ENCODE assay signal across 9 mouse cellular contexts in genomic region chr7:31055354-31055824, GRCm38 (mm10). TPM values are rescaled to one million over a fixed set of nuclear protein-coding genes. Genes with fewer than 3 reads are reported as not detected.
A peak's percentile ranks its signal among the peaks of the same experiment; 100 is the strongest.
DNase-seq lines count a peak whose midpoint lies in the region; ATAC-seq lines count a peak whose summit lies in the region.
"Had no signal": no experiment of that assay in that cellular context is flagged by ENCODE, and none has a peak within 500 bp of the region (broad histone marks: within the 10 kb centered on the region; RNA-seq: fewer than 3 reads in every experiment).

No protein-coding gene starts in this region.

- no peak for ATAC-seq in midbrain, embryonic 11.5 days (ENCODE audit: low FRiP score)
- peak; percentile 59 for ATAC-seq in embryonic facial prominence, embryonic 12.5 days (ENCODE audit: insufficient number of reproducible peaks, insufficient read depth, low FRiP score, low TSS enrichment)
- ATAC-seq in limb, embryonic 11.5 days (ENCODE audit: insufficient number of reproducible peaks, low FRiP score, low TSS enrichment, low read depth), result peak; percentile 74

- intact Hi-C loops in heart, postnatal 25 days (cut with DNase I), result no loop called here

- no peak overlapping the region for H3K4me3 ChIP-seq in midbrain, embryonic 10.5 days
- H3K4me3 ChIP-seq in midbrain, embryonic 11.5 days (ENCODE audit: low read depth, low read length), result no peak overlapping the region
- H3K4me3 ChIP-seq in embryonic facial prominence, embryonic 12.5 days, result peak overlapping the region; percentile 11
- H3K4me3 ChIP-seq in limb, embryonic 11.5 days (ENCODE audit: low read depth, low read length), result no peak overlapping the region

- peaks cover 56% of the 10 kb centered on the region for H3K27me3 ChIP-seq in midbrain, embryonic 10.5 days (ENCODE audit: low read depth, poor library complexity, severe bottlenecking)
- peaks cover 41% of the 10 kb centered on the region for H3K27me3 ChIP-seq in midbrain, embryonic 11.5 days (ENCODE audit: control insufficient read depth, insufficient read depth, low read length)
- H3K27me3 ChIP-seq in embryonic facial prominence, embryonic 12.5 days, result peaks cover 47% of the 10 kb centered on the region
- peaks cover 40% of the 10 kb centered on the region for H3K27me3 ChIP-seq in limb, embryonic 11.5 days (ENCODE audit: control insufficient read depth, insufficient read depth, low read length)

- peak overlapping the region; percentile 71; the same call in 1 of the 2 replicates for H3K27ac ChIP-seq in midbrain, embryonic 10.5 days (replicated peaks)
- no peak overlapping the region for H3K27ac ChIP-seq in midbrain, embryonic 11.5 days (ENCODE audit: low read depth, low read length)
- H3K27ac ChIP-seq in embryonic facial prominence, embryonic 12.5 days, result peak overlapping the region; percentile 25
- H3K27ac ChIP-seq in limb, embryonic 11.5 days (replicated peaks; ENCODE audit: low read depth, low read length), result 0 out of 2 replicates have a peak overlapping the region, but pooled peaks have one; percentile 14

- H3K9me3 ChIP-seq in midbrain, embryonic 10.5 days (replicated peaks), result no peaks in the 10 kb centered on the region
- H3K9me3 ChIP-seq in midbrain, embryonic 11.5 days (ENCODE audit: control insufficient read depth, low read length), result no peaks in the 10 kb centered on the region
- H3K9me3 ChIP-seq in embryonic facial prominence, embryonic 12.5 days, result no peaks in the 10 kb centered on the region
- no peaks in the 10 kb centered on the region for H3K9me3 ChIP-seq in limb, embryonic 11.5 days (ENCODE audit: control insufficient read depth, low read length)

- no peaks in the 10 kb centered on the region for H3K36me3 ChIP-seq in midbrain, embryonic 10.5 days
- H3K36me3 ChIP-seq in midbrain, embryonic 11.5 days (ENCODE audit: control insufficient read depth, insufficient read depth, low read length), result no peaks in the 10 kb centered on the region
- H3K36me3 ChIP-seq in embryonic facial prominence, embryonic 12.5 days, result no peaks in the 10 kb centered on the region
- no peaks in the 10 kb centered on the region for H3K36me3 ChIP-seq in limb, embryonic 11.5 days (ENCODE audit: control insufficient read depth, insufficient read depth, low read length)

- WGBS in midbrain, embryonic 10.5 days, result 6% methylated on average over 8 of the region's 10 CpGs
- 4% methylated on average over 10 of the region's 10 CpGs for WGBS in midbrain, embryonic 11.5 days
- 3% methylated on average over 10 of the region's 10 CpGs for WGBS in embryonic facial prominence, embryonic 12.5 days
- 4% methylated on average over 10 of the region's 10 CpGs for WGBS in limb, embryonic 11.5 days

- no peak overlapping the region for H3K9ac ChIP-seq in midbrain, embryonic 11.5 days (ENCODE audit: low read length)
- no peak overlapping the region for H3K9ac ChIP-seq in embryonic facial prominence, embryonic 12.5 days
- peak overlapping the region; percentile 22; the same call in 1 of the 2 replicates for H3K9ac ChIP-seq in limb, embryonic 11.5 days (ENCODE audit: low read length)

- H3K4me2 ChIP-seq in midbrain, embryonic 11.5 days, result no peak overlapping the region
- peak overlapping the region; percentile 38 for H3K4me2 ChIP-seq in embryonic facial prominence, embryonic 12.5 days (replicated peaks)
- peak overlapping the region; percentile 39; the same call in 1 of the 2 replicates for H3K4me2 ChIP-seq in limb, embryonic 11.5 days (ENCODE audit: low read depth, severe bottlenecking)

- H3K4me1 ChIP-seq in midbrain, embryonic 10.5 days, result peaks cover 63% of the 10 kb centered on the region
- H3K4me1 ChIP-seq in midbrain, embryonic 11.5 days (ENCODE audit: control insufficient read depth, insufficient read depth, low read length), result peaks cover 20% of the 10 kb centered on the region
- peaks cover 53% of the 10 kb centered on the region for H3K4me1 ChIP-seq in embryonic facial prominence, embryonic 12.5 days
- H3K4me1 ChIP-seq in limb, embryonic 11.5 days (ENCODE audit: control insufficient read depth, insufficient read depth, low read length), result peaks cover 27% of the 10 kb centered on the region

- no peak for DNase-seq in midbrain, embryonic 10.5 days (ENCODE audit: low spot score)
- DNase-seq in midbrain, embryonic 11.5 days (ENCODE audit: low spot score, missing footprints), result no peak
- peak; percentile 86 for DNase-seq in heart, postnatal 25 days (ENCODE audit: low spot score)
- DNase-seq in limb, embryonic 11.5 days (ENCODE audit: low spot score), result peak; percentile 65
- peak; percentile 35 for DNase-seq in neural tube, embryonic 10.5 days (ENCODE audit: extremely low spot score, low spot score)
- no peak for DNase-seq in spleen, postnatal 36 days (ENCODE audit: low spot score in 2 of 2)
- DNase-seq in B cell, adult 2 months, result no peak

RNA-seq across cellular contexts. Expression of gene Fxyd1, which starts 1.6 kb away (rescaled TPM):
- polyA plus RNA-seq in midbrain, embryonic 10.5 days (2016; fragmentation: Nextera tagmentation; extraction: Ambion mirVana), result 3.5 and 6.8 TPM in 2 replicates
- polyA plus RNA-seq in midbrain, embryonic 11.5 days (2014; fragmentation: Nextera tagmentation; extraction: Ambion mirVana), result 4.8 and 5.4 TPM in 2 replicates
- 24.2 and 31.1 TPM in 2 replicates for polyA plus RNA-seq in embryonic facial prominence, embryonic 12.5 days (2016; fragmentation: Nextera tagmentation; extraction: Ambion mirVana)
- total RNA-seq in heart, postnatal 25 days (2021), result 100 to 1,000 TPM; 861 to 862 TPM
- 12.5 and 13.7 TPM in 2 replicates for polyA plus RNA-seq in limb, embryonic 11.5 days (2014; fragmentation: Nextera tagmentation; extraction: Ambion mirVana)

RNA-seq across cellular contexts. Expression of gene Lgi4, which starts 3.8 kb away (rescaled TPM):
- 1.1 and 1.2 TPM in 2 replicates for polyA plus RNA-seq in midbrain, embryonic 10.5 days (2016; fragmentation: Nextera tagmentation; extraction: Ambion mirVana)
- 0.58 and 0.85 TPM in 2 replicates for polyA plus RNA-seq in midbrain, embryonic 11.5 days (2014; fragmentation: Nextera tagmentation; extraction: Ambion mirVana)
- 1.5 and 2.0 TPM in 2 replicates for polyA plus RNA-seq in embryonic facial prominence, embryonic 12.5 days (2016; fragmentation: Nextera tagmentation; extraction: Ambion mirVana)
- total RNA-seq in heart, postnatal 25 days (2021), result 1 to 10 TPM; 2.6 to 4.8 TPM
- 0.10 and 0.23 TPM in 2 replicates for polyA plus RNA-seq in limb, embryonic 11.5 days (2014; fragmentation: Nextera tagmentation; extraction: Ambion mirVana)

RNA-seq across cellular contexts. Expression of gene Fxyd7, which starts 4.1 kb away (rescaled TPM):
- polyA plus RNA-seq in midbrain, embryonic 10.5 days (2016; fragmentation: Nextera tagmentation; extraction: Ambion mirVana), result 0.70 and 2.8 TPM in 2 replicates
- 5.4 and 6.2 TPM in 2 replicates for polyA plus RNA-seq in midbrain, embryonic 11.5 days (2014; fragmentation: Nextera tagmentation; extraction: Ambion mirVana)
- 26.0 and 36.0 TPM in 2 replicates for polyA plus RNA-seq in embryonic facial prominence, embryonic 12.5 days (2016; fragmentation: Nextera tagmentation; extraction: Ambion mirVana)
- 1 to 10 TPM in 1 of 2 experiments, under 1 TPM in 1; 0.70 to 1.3 TPM for total RNA-seq in heart, postnatal 25 days (2021)
- 2.9 and 3.1 TPM in 2 replicates for polyA plus RNA-seq in limb, embryonic 11.5 days (2014; fragmentation: Nextera tagmentation; extraction: Ambion mirVana)

RNA-seq across cellular contexts. Expression of gene Fxyd5, which starts 13.1 kb away (rescaled TPM):
- polyA plus RNA-seq in midbrain, embryonic 10.5 days (2016; fragmentation: Nextera tagmentation; extraction: Ambion mirVana), result 10.2 and 10.8 TPM in 2 replicates
- polyA plus RNA-seq in midbrain, embryonic 11.5 days (2014; fragmentation: Nextera tagmentation; extraction: Ambion mirVana), result 11.3 and 12.6 TPM in 2 replicates
- polyA plus RNA-seq in embryonic facial prominence, embryonic 12.5 days (2016; fragmentation: Nextera tagmentation; extraction: Ambion mirVana), result 11.0 and 13.6 TPM in 2 replicates
- total RNA-seq in heart, postnatal 25 days (2021), result 10 to 100 TPM; 26.1 to 31.0 TPM
- polyA plus RNA-seq in limb, embryonic 11.5 days (2014; fragmentation: Nextera tagmentation; extraction: Ambion mirVana), result 10.8 and 11.5 TPM in 2 replicates

RNA-seq across cellular contexts. Expression of gene Fxyd3, which starts 21.1 kb away (rescaled TPM):
- 3.0 and 3.4 TPM in 2 replicates for polyA plus RNA-seq in midbrain, embryonic 10.5 days (2016; fragmentation: Nextera tagmentation; extraction: Ambion mirVana)
- 1.8 and 2.3 TPM in 2 replicates for polyA plus RNA-seq in midbrain, embryonic 11.5 days (2014; fragmentation: Nextera tagmentation; extraction: Ambion mirVana)
- polyA plus RNA-seq in embryonic facial prominence, embryonic 12.5 days (2016; fragmentation: Nextera tagmentation; extraction: Ambion mirVana), result 16.6 and 19.2 TPM in 2 replicates
- total RNA-seq in heart, postnatal 25 days (2021), result 1 to 10 TPM; 3.1 to 3.8 TPM
- polyA plus RNA-seq in limb, embryonic 11.5 days (2014; fragmentation: Nextera tagmentation; extraction: Ambion mirVana), result 12.9 and 17.5 TPM in 2 replicates
- total RNA-seq: left cerebral cortex, postnatal 10 days had no signal

Comparison
In these comparisons a context has a peak if more than half of its experiments do, and no peak if none do; other contexts are left out.
1. DNase-seq: peak in heart, postnatal 25 days (single experiment), limb, embryonic 11.5 days (single experiment) and neural tube, embryonic 10.5 days (single experiment); none in midbrain, embryonic 10.5 days (single experiment), midbrain, embryonic 11.5 days (single experiment), spleen, postnatal 36 days (0 of 2) and B cell, adult 2 months (0 of 2).